Mouse (Mus musculus) heart, postnatal 25 days (tissue): ENCODE measurements around the gene Esp8. TPM values are rescaled to one million over a fixed set of nuclear protein-coding genes. Genes with fewer than 3 reads are reported as not detected.
"Not testable (repeated sequence)": the region's sequence is repeated elsewhere in the genome, so short reads cannot be mapped to it uniquely, and the experiment has no call there.

Experiments used
- DNase-seq: peaks from one replicate; pipeline ENCODE4 v3.0.0; 2022; ENCODE audit warnings: low spot score
- intact Hi-C: fragments of 180-260 bp; cut with DNase I; formaldehyde crosslinking; loops from one replicate; pipeline ENCODE4 v1.15.1; 2025
- total RNA-seq, 2 experiments: library from RNA; stranded (reverse); gene quantifications; 2 replicates each; pipeline ENCODE4 v1.2.3; 2021

The Esp8 gene
- not detected for total RNA-seq

DNA sequence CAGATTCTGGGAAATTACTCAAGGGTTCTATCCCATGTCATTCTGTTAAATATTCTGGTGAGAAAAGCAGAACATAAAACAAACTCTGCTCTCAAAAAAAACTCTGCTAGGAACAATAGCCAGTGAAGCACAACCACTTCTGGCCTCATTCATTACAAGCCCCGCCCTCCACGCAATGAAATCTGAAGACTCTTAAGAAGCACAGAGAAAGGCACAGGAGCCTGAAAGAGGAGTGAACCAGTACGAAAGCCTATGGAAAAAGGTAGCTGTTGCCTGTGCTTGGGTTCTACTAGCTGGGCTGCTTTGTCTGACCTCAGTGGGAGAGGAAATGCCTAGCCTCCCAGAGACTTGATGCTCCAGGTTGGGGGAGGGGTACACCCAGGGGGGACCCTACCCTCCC, at the start of gene Esp8:
Gene Esp8 (plus strand): TSS at position 205 of the 400 bp plus-strand sequence.
- intact Hi-C loops = no loop called here
- DNase-seq = no peak

DNA sequence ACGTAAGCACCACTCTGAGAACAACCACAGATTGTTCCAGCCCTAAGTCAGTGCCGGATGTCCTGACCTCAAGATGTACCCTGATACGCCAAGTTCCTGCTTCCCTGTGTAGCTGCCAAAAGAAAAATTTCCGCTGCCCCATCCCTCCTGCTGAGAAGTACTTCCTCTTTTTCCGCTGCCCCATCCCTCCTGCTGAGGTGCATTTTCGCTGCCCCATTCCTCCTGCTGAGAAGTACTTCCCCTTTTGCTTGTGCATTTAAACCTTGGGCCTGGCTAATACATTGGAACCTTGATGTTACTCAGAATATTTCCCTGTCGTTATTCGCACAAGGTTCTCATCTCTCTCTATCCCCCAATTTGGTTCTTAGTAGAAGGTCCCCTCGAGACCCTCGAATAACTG, 36.3 kb upstream of the Esp8 start:
- intact Hi-C loops, DNase-seq: not testable (repeated sequence)

DNA sequence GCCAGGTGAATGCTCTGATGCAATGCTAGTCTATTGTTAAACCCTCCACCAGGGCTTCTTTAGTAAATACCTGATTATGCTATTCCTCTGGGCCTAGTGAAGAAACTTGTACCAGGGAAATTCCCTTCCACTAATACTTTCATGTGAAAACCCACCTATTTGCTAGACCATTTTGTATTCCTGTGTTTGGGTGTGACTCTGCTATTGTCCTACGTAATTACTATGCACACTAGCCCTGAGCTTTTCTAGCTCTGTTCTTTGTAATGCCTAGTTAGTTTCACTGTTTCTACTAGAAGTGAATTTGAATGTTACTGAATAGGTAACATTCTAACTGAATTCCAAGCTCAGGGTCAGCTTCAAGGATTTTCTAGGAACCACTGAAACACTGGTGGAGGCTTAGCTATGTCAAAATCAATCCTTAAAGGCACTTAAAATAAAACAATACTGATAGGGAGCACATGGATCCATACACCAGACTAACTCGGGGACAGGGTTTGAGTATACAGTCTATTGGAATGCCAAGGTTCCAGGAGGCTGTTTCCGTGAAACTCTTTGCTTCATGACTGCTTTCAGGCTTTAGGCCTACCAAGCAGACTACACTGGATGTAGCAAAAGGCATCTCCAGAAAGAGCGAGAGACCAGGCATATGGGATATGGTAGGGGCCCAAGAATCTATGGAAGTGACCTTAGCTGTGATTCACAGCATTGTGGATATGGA, 24.2 kb upstream of the Esp8 start:
- DNase-seq, intact Hi-C loops: not testable (repeated sequence)

- DNase-seq = no peak
- intact Hi-C loops = no loop called here
Measured at GRCm38 (mm10) chr17:40529813-40530212, 10.0 kb downstream of the Esp8 start.

GRCm38 (mm10) chr17:40531147-40531546, 11.3 kb downstream of the Esp8 start:
- intact Hi-C loops = no loop called here
- DNase-seq = no peak

DNA sequence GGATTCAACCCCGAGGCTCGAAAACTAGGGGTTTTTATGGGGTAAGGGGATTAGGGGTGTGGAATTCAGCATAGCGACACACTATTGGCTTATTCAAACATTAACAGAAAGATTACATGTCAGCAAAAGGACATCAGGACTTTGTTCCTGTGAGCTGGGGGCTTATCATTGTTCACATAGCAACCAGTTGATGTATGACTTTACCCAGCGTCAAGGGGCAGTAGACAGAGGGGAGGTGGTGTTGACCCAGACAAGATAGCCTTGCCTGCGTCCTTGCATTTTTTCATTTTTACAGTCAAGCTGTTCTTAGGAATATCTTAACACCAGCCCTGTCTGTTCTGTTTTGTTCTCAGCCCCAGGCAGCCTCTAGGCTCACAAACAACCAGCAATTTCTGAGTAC, 27.2 kb downstream of the Esp8 start:
- intact Hi-C loops, DNase-seq: not testable (repeated sequence)

GRCm38 (mm10) chr17:40553470-40553869, 33.6 kb downstream of the Esp8 start:
- intact Hi-C loops = no loop called here
- DNase-seq = no peak

DNA sequence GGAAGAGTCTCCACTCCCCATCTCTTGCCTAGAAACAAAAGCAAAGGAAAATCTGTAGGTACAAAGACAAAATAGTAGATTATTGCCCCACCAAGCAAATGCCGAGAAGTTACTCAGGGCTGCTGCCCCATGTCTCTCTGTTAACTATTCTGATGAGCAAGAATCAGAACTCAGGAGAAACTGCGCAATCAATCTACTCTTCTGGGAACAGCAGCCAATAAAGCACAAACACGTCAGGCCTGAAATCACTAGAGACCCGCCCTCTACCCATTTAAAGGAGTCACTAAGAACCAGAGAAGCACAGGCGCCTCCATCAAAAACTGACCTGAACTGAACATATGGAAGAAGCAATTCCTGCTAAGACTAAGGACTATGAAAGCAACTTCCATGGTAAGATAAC, 41.4 kb downstream of the Esp8 start, which contains the start of gene Esp6:
Gene Esp6 (plus strand): TSS at position 301 of the 400 bp plus-strand sequence.
- no peak for DNase-seq
- intact Hi-C loops = no loop called here

Other genes with a start within 250 kb of the Esp8 start
- gene Crisp1, start 200.8 kb upstream of the Esp8 start, total RNA-seq = not detected
- gene Esp6, start 41.5 kb downstream of the Esp8 start, total RNA-seq = not detected
- gene Esp4, start 78.6 kb downstream of the Esp8 start, total RNA-seq = not detected
- not detected for gene Esp3, start 112.1 kb downstream of the Esp8 start, total RNA-seq
- not detected for gene Esp1, start 207.1 kb downstream of the Esp8 start, total RNA-seq